Mouse (Mus musculus) T-helper 17 cell (primary cell): Measurements from ENCODE around the gene Chit1.

ENCODE experiments used
- in situ Hi-C, 2 experiments: fragments of 300-600 bp; cut with MboI, MseI; formaldehyde crosslinking; loops; 1 replicate in 1 of 2; 2 replicates in 1 of 2; pipeline ENCODE4 v1.15.1; 2025; ENCODE audit warnings: high pct_unique_total_duplicates in 2 of 2

Gene Chit1

GRCm38 (mm10) chr1:134120179-134120578 lies 9.1 kb downstream of the Chit1 start:
- in situ Hi-C loops, result no loop called here

DNA sequence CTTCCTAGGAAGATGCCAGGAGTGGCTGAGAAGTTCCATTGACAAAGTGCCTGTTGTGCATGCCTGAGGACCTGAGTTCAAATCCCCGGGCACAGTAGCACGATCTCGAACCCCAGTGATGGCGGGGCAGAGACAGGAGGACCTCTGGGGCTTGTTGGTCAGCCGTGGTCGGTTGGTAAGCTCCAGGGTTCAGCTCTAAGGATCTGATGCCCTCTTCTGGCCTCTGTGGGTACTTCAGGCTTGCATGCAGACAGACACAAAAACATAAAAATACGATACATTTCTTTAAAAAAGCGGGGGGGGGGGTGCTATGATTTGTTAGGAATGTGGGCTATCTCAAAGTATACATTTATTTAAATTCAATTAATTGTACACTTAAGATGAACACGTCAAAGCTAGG lies 11.2 kb downstream of the Chit1 start:
- in situ Hi-C loops, result no loop called here

DNA sequence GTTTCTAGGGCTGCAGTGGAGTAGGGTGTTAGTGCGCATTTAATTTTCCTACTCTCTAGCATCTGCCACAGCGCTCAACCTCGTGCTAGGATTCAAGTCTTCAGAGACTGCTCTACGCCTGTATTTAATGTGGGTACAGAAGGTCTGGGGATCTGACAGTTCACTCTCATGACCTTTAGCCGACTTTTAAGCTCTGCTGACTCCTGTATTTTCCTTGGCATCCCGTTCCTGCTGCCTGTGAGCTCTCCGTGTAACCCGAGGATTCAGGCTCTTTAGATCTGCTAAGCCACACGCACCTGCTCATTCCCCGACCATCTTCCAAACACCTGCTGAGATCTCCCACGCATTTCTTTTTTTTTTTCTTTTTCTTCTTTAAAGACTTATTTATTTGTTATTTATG lies 22.3 kb downstream of the Chit1 start:
- in situ Hi-C loops, result no loop called here

GRCm38 (mm10) chr1:134136351-134136750 lies 25.3 kb downstream of the Chit1 start:
- in situ Hi-C loops, result no loop called here

DNA sequence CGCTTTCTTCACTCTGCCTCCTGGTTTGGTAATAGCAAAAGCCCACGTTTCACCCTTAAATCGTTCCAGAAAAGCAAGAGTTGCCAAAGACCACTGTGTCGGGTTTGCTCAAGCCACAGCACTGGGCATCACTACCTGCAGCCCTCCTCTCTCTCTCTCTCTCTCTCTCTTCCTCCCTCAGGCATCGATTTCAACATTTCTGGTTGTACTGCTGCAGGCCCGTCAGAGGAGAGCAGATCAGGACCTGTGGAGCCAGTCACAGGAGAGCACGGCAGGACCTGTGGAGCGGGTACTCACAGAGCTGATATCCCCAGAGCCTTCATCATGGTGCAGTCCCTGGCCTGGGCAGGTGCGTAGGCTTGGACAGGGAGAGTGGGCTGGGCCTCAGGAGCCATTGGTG lies 27.4 kb downstream of the Chit1 start:
- in situ Hi-C loops, result no loop called here

GRCm38 (mm10) chr1:134142363-134142794 lies 31.3 kb downstream of the Chit1 start:
- in situ Hi-C loops, result no loop called here

DNA sequence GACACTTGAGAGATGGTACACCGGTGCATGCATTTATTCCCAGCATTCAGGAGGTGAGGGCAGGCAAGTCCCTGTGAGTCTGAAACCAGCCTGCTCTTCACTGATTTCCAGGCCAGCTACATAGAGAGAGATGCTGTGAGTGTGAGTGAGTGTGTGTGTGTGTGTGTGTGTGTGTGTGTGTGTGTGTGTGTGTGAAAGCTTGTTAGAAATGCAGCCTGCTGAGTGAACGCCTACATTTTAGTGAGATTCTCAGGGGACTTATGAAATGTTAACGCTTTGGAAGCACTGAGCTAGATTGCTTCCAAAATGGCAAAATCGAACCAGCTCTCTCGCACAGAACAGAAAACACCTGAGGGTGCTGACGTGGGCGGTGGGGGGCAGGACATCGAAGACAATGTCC lies 35.0 kb downstream of the Chit1 start:
- in situ Hi-C loops, result no loop called here

- in situ Hi-C loops, result loop anchor here (5.0 kb wide), 5 partner anchors 33 to 182 kb away; partner anchors contain the start of gene Ppfia4 (in 1 of the 2)
These were observed 39.0 kb downstream of the Chit1 start for GRCm38 (mm10) chr1:134150076-134150475.

DNA sequence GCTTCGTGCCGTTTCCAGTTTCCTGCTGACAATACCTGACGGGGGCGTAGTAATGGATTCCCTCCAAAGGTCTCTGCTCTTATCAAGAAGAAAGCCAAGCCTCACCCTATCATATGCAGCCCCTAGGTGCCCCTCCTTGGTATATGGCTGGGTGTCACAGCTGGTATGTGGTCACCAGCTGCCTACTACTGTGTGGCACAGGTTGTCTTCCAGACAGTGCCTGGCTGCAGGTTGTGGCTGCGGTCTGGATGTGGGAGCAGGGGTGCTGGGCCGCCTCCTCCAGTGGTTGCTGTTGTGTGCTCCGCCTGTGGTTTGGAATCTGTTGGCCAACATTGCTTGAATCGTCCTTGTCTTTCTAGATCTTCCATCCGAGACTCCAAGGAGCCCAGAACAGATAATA lies 39.7 kb downstream of the Chit1 start:
- in situ Hi-C loops, result loop anchor here (5.0 kb wide), 5 partner anchors 33 to 182 kb away; partner anchors contain the start of gene Ppfia4 (in 1 of the 2)

GRCm38 (mm10) chr1:134151655-134152412 lies 40.8 kb downstream of the Chit1 start:
- in situ Hi-C loops, result loop anchor here (5.0 kb wide), 5 partner anchors 35 to 180 kb away; partner anchors contain the start of gene Ppfia4 (in 1 of the 2)

- in situ Hi-C loops, result loop anchor here (5.0 kb wide), 5 partner anchors 36 to 179 kb away; partner anchors contain the start of gene Ppfia4 (in 1 of the 2)
These were observed 41.9 kb downstream of the Chit1 start for GRCm38 (mm10) chr1:134152626-134153590.

DNA sequence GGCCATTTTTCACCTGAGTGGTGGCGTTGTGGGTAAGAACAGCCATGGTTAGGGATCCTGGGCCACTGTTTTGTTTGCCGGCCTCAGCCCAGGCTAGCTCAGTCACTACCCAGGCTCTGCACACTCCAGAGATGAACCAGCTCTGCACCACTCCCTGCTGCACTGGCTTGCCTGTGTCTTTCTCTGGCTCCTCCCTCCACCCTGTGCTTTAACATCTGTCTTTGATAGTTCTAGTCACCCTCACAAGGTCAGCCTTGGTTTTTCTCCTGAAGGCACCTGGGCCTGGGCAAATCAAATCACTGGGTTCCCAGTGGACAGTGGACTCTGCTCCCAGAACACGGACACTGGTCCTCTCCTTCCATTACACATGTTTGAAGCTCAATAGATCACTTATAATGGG lies 43.1 kb downstream of the Chit1 start:
- in situ Hi-C loops, result loop anchor here (5.0 kb wide), 5 partner anchors 37 to 178 kb away; partner anchors contain the start of gene Ppfia4 (in 1 of the 2)

GRCm38 (mm10) chr1:134154655-134155054 lies 43.6 kb downstream of the Chit1 start:
- in situ Hi-C loops, result loop anchor here (5.0 kb wide), 5 partner anchors 37 to 178 kb away; partner anchors contain the start of gene Ppfia4 (in 1 of the 2)

DNA sequence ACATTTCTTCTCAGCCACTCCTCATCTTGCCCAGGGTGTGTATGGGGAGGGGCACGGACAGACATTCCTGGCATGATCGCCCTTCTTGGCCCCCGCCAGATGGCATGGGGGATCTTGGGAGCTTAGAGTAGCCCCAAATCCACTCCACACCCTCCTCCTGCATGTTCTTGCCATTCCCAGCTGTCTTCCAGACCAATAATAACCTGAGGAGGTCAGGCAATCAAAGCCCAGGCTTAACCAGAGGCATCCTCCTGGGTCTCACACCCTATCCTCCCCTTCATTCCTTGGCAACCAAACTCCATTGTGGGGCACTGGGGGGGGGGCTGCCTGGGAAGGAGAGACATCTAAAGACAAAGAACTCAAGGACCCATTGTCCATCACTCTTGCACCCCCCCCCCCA lies 49.4 kb downstream of the Chit1 start:
- in situ Hi-C loops, result no loop called here

DNA sequence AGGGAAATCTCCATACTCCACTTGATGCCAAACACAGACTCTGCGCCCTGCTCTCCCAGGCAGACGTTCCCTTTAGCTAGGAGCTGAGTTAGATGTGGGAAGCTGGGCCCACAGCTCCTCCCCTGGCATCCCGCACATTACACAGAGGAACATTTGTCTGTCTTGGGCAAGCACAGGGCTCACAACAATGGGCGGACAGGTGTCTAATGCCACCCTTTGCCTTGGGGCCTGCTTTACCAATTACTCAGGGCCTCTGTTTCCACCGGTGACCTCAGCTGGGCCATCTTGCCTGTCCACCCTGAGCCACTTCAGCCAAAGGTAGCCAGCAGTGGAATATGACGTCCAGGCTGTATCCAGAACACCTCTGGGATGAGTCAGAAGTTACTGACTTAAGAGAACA lies 50.4 kb downstream of the Chit1 start:
- in situ Hi-C loops, result no loop called here

DNA sequence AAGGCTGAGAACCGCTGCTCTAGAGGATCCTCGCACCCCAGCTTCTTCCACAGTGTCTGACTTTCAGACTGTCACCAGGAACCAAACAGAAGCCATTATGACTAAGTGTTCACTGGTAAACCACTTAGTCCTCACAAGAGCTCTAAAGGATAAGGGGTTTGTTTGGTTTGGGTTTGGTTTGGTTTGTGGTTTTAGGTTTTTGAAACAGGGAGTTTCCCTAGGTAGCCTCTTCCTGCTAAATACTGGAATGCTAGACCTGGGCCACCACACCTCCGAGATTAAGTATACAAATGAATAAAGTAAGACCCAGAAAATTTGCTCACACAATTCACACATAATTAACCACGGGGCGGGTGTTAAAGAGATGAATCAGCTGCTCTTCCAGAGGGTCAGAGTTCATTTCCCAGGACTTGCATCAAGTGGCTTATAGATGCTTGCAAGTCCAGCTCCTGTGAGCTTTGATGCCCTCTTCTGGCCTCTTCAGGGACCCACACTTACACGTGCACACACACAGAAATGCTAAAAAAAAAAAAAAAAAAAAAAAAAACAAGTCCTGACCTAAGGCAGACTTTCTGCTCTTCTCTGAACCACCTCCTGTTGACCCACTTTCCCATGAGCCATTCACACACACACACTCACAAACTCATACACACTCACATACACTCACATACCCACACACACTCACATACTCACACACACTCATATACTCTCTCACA lies 51.6 kb downstream of the Chit1 start:
- in situ Hi-C loops, result no loop called here

DNA sequence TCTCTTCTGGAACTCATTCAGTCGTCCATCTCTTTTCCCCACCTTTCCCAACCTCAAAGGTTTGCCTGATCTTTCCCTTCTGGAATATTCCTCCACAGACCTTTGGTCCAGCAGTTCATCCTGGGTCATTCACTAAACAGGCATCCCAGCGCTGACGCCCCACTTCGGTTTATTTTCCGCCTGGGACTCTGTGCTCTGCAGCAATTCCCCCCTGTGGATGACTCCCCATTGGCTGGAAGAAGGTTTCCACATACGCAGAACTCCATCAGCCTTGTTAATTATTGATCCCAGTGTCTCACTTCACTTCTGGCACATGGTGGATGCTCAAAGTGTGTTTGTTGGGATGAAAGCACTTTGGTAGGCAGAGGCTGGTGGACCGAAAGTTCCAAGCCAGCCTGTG lies 52.4 kb downstream of the Chit1 start:
- in situ Hi-C loops, result no loop called here

- in situ Hi-C loops, result no loop called here
These were observed 53.4 kb downstream of the Chit1 start for GRCm38 (mm10) chr1:134164454-134164853.

DNA sequence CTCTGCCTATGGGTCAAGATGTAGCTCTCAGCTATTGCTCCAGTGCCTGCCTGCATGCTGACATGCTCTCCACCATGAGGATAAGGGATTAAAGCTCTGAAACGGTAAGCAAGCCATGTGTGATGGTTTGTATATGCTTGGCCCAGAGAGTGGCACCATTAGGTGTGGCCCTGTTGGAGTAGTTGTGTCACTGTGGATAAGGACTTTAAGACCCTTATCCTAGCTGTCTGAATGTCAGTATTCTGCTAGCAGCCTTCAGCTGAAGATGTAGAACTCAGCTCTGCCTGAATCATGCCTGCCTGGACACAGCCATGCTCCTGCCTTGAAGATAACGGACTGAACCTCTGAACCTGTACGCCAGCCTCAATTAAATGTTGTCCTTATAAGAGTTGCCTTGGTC lies 55.5 kb downstream of the Chit1 start:
- in situ Hi-C loops, result no loop called here

- in situ Hi-C loops, result no loop called here
These were observed 56.6 kb downstream of the Chit1 start for GRCm38 (mm10) chr1:134167416-134168305.
